Mouse (Mus musculus): ENCODE results near the gene Kif24.

Kif24 gene

GRCm38 (mm10) chr4:41352758-41353157, 111.9 kb downstream of the Kif24 start:
- in situ Hi-C loops (cut with MboI, MseI) = no loop called here

- in situ Hi-C loops (cut with MboI, MseI) = no loop called here
Measured at GRCm38 (mm10) chr4:41349199-41349591, 115.5 kb downstream of the Kif24 start.

- in situ Hi-C loops (cut with MboI, MseI) = no loop called here
Measured at GRCm38 (mm10) chr4:41348584-41349198, 116.0 kb downstream of the Kif24 start, which contains the start of gene Ubap1. Ubap1 (plus strand) TSS chr4:41348996.

- in situ Hi-C loops (cut with MboI, MseI) = no loop called here
Measured at GRCm38 (mm10) chr4:41347839-41348238, 116.8 kb downstream of the Kif24 start.

GRCm38 (mm10) chr4:41346011-41346410, 118.7 kb downstream of the Kif24 start:
- in situ Hi-C loops (cut with MboI, MseI) = no loop called here

GRCm38 (mm10) chr4:41340912-41341550, 123.7 kb downstream of the Kif24 start:
- in situ Hi-C loops (cut with MboI, MseI) = no loop called here
